9 mouse cellular contexts compared by ENCODE assay signal in genomic region chr4:147985205-147986132, GRCm38 (mm10). TPM values are rescaled to one million over a fixed set of nuclear protein-coding genes. Genes with fewer than 3 reads are reported as not detected.
DNase-seq lines count a peak whose midpoint lies in the region; ATAC-seq and TF ChIP-seq lines count a peak whose summit lies in the region.
"Had no signal": no experiment of that assay in that cellular context is flagged by ENCODE, and none has a peak within 500 bp of the region (broad histone marks: within the 10 kb centered on the region; RNA-seq: fewer than 3 reads in every experiment).

Gene Nppb, plus strand, starts transcription at chr4:147985788.

- no peaks in the 10 kb centered on the region for H3K4me1 ChIP-seq in kidney, embryonic 15.5 days
- no peaks in the 10 kb centered on the region for H3K4me1 ChIP-seq in forebrain, postnatal 0 days (ENCODE audit: insufficient read depth)
- H3K4me1 ChIP-seq: embryonic facial prominence, embryonic 13.5 days had no signal

- DNase-seq in urinary bladder, postnatal 25 days (ENCODE audit: low spot score), result peak; percentile 40
- DNase-seq in urinary bladder, postnatal 10 days (ENCODE audit: low spot score), result no peak
- peak; percentile 73 for DNase-seq in mesoderm, embryonic 11.5 days (ENCODE audit: low read depth, low spot score)
- DNase-seq in forebrain, postnatal 0 days, result no peak
- no peak for DNase-seq in right cerebral cortex, postnatal 10 days (ENCODE audit: low spot score in 2 of 2)
- no peak for DNase-seq in left cerebral cortex, adult 9 months (ENCODE audit: low spot score in 2 of 2)

- ATAC-seq in granulocyte monocyte progenitor cell, adult 5-6 weeks (replicated peaks; ENCODE audit: poor library complexity, severe bottlenecking), result peak; percentile 90
- ATAC-seq in kidney, embryonic 15.5 days (replicated peaks; ENCODE audit: low FRiP score), result peak; percentile 56; the same call in 1 of the 2 replicates
- no peak; the same call in 1 of the 2 replicates for ATAC-seq in forebrain, postnatal 0 days

- no peak within 1 kb of the TSS for H3K27ac ChIP-seq in kidney, embryonic 15.5 days
- no peak within 1 kb of the TSS for H3K27ac ChIP-seq in forebrain, postnatal 0 days (ENCODE audit: low read depth, low read length)
- H3K27ac ChIP-seq: embryonic facial prominence, embryonic 13.5 days had no signal

- no peaks in the 10 kb centered on the region for H3K9me3 ChIP-seq in kidney, embryonic 15.5 days (replicated peaks)
- H3K9me3 ChIP-seq in forebrain, postnatal 0 days (ENCODE audit: low read length), result no peaks in the 10 kb centered on the region
- H3K9me3 ChIP-seq: embryonic facial prominence, embryonic 13.5 days had no signal

- H3K4me3 ChIP-seq in kidney, embryonic 15.5 days (replicated peaks), result no peak within 1 kb of the TSS
- no peak within 1 kb of the TSS for H3K4me3 ChIP-seq in forebrain, postnatal 0 days (ENCODE audit: low read depth, low read length)
- H3K4me3 ChIP-seq: embryonic facial prominence, embryonic 13.5 days had no signal

- H3K36me3 ChIP-seq in kidney, embryonic 15.5 days, result no peaks in the 10 kb centered on the region
- no peaks in the 10 kb centered on the region for H3K36me3 ChIP-seq in forebrain, postnatal 0 days (ENCODE audit: insufficient read depth)
- H3K36me3 ChIP-seq: embryonic facial prominence, embryonic 13.5 days had no signal

- TF ChIP-seq CTCF in forebrain, postnatal 0 days (IDR thresholded peaks at IDR 0.05; ENCODE audit: low read depth), result no peak

- H3K27me3 ChIP-seq in kidney, embryonic 15.5 days, result no peaks in the 10 kb centered on the region
- H3K27me3 ChIP-seq in forebrain, postnatal 0 days (ENCODE audit: insufficient read depth, low read length), result no peaks in the 10 kb centered on the region
- H3K27me3 ChIP-seq: embryonic facial prominence, embryonic 13.5 days had no signal

- WGBS in kidney, embryonic 15.5 days, result 31% methylated on average over 20 of the region's 20 CpGs
- whole genome bisulfite sequencing in forebrain, postnatal 0 days, result 39% methylated on average over 20 of the region's 20 CpGs

- H3K4me2 ChIP-seq in kidney, embryonic 15.5 days, result no peak within 1 kb of the TSS
- no peak within 1 kb of the TSS for H3K4me2 ChIP-seq in forebrain, postnatal 0 days (ENCODE audit: low read depth)
- H3K4me2 ChIP-seq: embryonic facial prominence, embryonic 13.5 days had no signal

- H3K9ac ChIP-seq in kidney, embryonic 15.5 days, result no peak within 1 kb of the TSS
- no peak within 1 kb of the TSS for H3K9ac ChIP-seq in forebrain, postnatal 0 days
- H3K9ac ChIP-seq: embryonic facial prominence, embryonic 13.5 days had no signal

RNA-seq across cellular contexts. Expression of gene Nppb, which starts in this region (rescaled TPM):
- not detected in 2 replicates for total RNA-seq in granulocyte monocyte progenitor cell, adult 5-6 weeks (2014; fragmentation: Nextera tagmentation)
- not detected in 2 replicates for total RNA-seq in granulocyte monocyte progenitor cell, adult 5-6 weeks (2017)
- polyA plus RNA-seq in kidney, embryonic 15.5 days (2015; fragmentation: Nextera tagmentation; extraction: Ambion mirVana), result not detected in 2 replicates
- total RNA-seq in forebrain, postnatal 0 days (2014; rRNA removed), result not detected in 2 replicates
- 0.21 TPM in 1 of 2 replicates, not detected in the other for polyA plus RNA-seq in forebrain, postnatal 0 days (2015; fragmentation: Nextera tagmentation; extraction: Ambion mirVana)

Comparison
In these comparisons a context has a peak if more than half of its experiments do, and no peak if none do; other contexts are left out.
1. DNase-seq: peak in urinary bladder, postnatal 25 days (single experiment) and mesoderm, embryonic 11.5 days (single experiment); none in urinary bladder, postnatal 10 days (single experiment), forebrain, postnatal 0 days (single experiment), right cerebral cortex, postnatal 10 days (0 of 2) and left cerebral cortex, adult 9 months (0 of 2).
2. Peak in ATAC-seq in granulocyte monocyte progenitor cell, adult 5-6 weeks; RNA of the gene not detected or under 1 TPM.
3. Peak in ATAC-seq in kidney, embryonic 15.5 days; RNA of the gene not detected or under 1 TPM.